Mouse (Mus musculus): ENCODE data around the gene Plcl1. TPM values are rescaled to one million over a fixed set of nuclear protein-coding genes. Genes with fewer than 3 reads are reported as not detected.
A peak's percentile ranks its signal among the peaks of the same experiment; 100 is the strongest.

The Plcl1 gene
- polyA plus RNA-seq, 2 experiments = 0.05 to 0.12 TPM

- no peak for ATAC-seq (ENCODE audit: insufficient read depth)
- Histone ChIP-seq H3K9me3 (ENCODE audit: control insufficient read depth, low read length) (no peaks in the 10 kb centered on the region), H3K27ac (no peak overlapping the region), H3K4me2 (ENCODE audit: low read depth) (no peak overlapping the region), H3K4me3 (ENCODE audit: insufficient read depth in 1 of 2, low read depth in 2 of 2, low read length in 2 of 2) (no peak overlapping the region), H3K4me1 (replicated peaks; ENCODE audit: control insufficient read depth in 2 of 2, insufficient read depth in 2 of 2, low read length in 1 of 2) (no peaks in the 10 kb centered on the region), H3K36me3 (replicated peaks; ENCODE audit: control insufficient read depth, insufficient read depth, low read depth) (no peaks in the 10 kb centered on the region), H3K27me3 (ENCODE audit: control insufficient read depth, insufficient read depth, low read length) (no peaks in the 10 kb centered on the region), H3K9ac (replicated peaks) (no peak overlapping the region)
- 56% methylated on average over 2 of the region's 2 CpGs for WGBS (ENCODE audit: insufficient replicate concordance)
- DNase-seq (ENCODE audit: low read depth in 3 of 3, low spot score in 3 of 3) = no peak
- TF ChIP-seq EP300 (IDR thresholded peaks at IDR 0.05; ENCODE audit: low read depth) = no peak
- TF ChIP-seq CTCF (IDR thresholded peaks at IDR 0.05; ENCODE audit: low read depth) = no peak
These were observed 25.2 kb upstream of the Plcl1 start for GRCm38 (mm10) chr1:55380527-55380926.

GRCm38 (mm10) chr1:55383114-55383773 lies 22.5 kb upstream of the Plcl1 start:
- no peaks in the 10 kb centered on the region for H3K9me3 ChIP-seq (ENCODE audit: control insufficient read depth, low read length)
- H3K4me1 ChIP-seq (replicated peaks; ENCODE audit: control insufficient read depth in 2 of 2, insufficient read depth in 2 of 2, low read length in 1 of 2) = no peaks in the 10 kb centered on the region
- no peak overlapping the region for H3K9ac ChIP-seq (replicated peaks)
- TF ChIP-seq EP300 (IDR thresholded peaks at IDR 0.05; ENCODE audit: low read depth) = no peak
- peak; percentile 86 for TF ChIP-seq CTCF (IDR thresholded peaks at IDR 0.05; ENCODE audit: low read depth)
- no peak overlapping the region for H3K4me3 ChIP-seq (ENCODE audit: insufficient read depth in 1 of 2, low read depth in 2 of 2, low read length in 2 of 2)
- H3K27me3 ChIP-seq (ENCODE audit: control insufficient read depth, insufficient read depth, low read length) = no peaks in the 10 kb centered on the region
- DNase-seq (ENCODE audit: low read depth in 3 of 3, low spot score in 3 of 3) = peak in 2 of 3 experiments; percentile 23 to 30
- ATAC-seq (ENCODE audit: insufficient read depth) = no peak
- H3K36me3 ChIP-seq (replicated peaks; ENCODE audit: control insufficient read depth, insufficient read depth, low read depth) = no peaks in the 10 kb centered on the region
- H3K4me2 ChIP-seq (ENCODE audit: low read depth) = no peak overlapping the region
- no peak overlapping the region for H3K27ac ChIP-seq
- WGBS (ENCODE audit: insufficient replicate concordance) = 18% methylated on average over 9 of the region's 9 CpGs

GRCm38 (mm10) chr1:55399891-55400290 lies 5.8 kb upstream of the Plcl1 start:
- H3K4me2 ChIP-seq (ENCODE audit: low read depth) = no peak overlapping the region
- 37% methylated on average over 5 of the region's 5 CpGs for WGBS (ENCODE audit: insufficient replicate concordance)
- no peak overlapping the region for H3K4me3 ChIP-seq (ENCODE audit: insufficient read depth in 1 of 2, low read depth in 2 of 2, low read length in 2 of 2)
- no peaks in the 10 kb centered on the region for H3K36me3 ChIP-seq (replicated peaks; ENCODE audit: control insufficient read depth, insufficient read depth, low read depth)
- no peak overlapping the region for H3K27ac ChIP-seq
- H3K27me3 ChIP-seq (ENCODE audit: control insufficient read depth, insufficient read depth, low read length) = peaks cover 4% of the 10 kb centered on the region
- no peaks in the 10 kb centered on the region for H3K9me3 ChIP-seq (ENCODE audit: control insufficient read depth, low read length)
- no peak for ATAC-seq (ENCODE audit: insufficient read depth)
- TF ChIP-seq EP300 (IDR thresholded peaks at IDR 0.05; ENCODE audit: low read depth) (no peak), CTCF (IDR thresholded peaks at IDR 0.05; ENCODE audit: low read depth) (no peak)
- no peak for DNase-seq (ENCODE audit: low read depth in 3 of 3, low spot score in 3 of 3)
- no peak overlapping the region for H3K9ac ChIP-seq (replicated peaks)
- H3K4me1 ChIP-seq (replicated peaks; ENCODE audit: control insufficient read depth in 2 of 2, insufficient read depth in 2 of 2, low read length in 1 of 2) = no peaks in the 10 kb centered on the region; a peak in 1 of 4 replicates

GRCm38 (mm10) chr1:55404439-55404838 lies 1.3 kb upstream of the Plcl1 start:
- Histone ChIP-seq H3K36me3 (replicated peaks; ENCODE audit: control insufficient read depth, insufficient read depth, low read depth) (no peaks in the 10 kb centered on the region), H3K27ac (no peak overlapping the region), H3K4me2 (ENCODE audit: low read depth) (no peak overlapping the region), H3K9ac (replicated peaks) (no peak overlapping the region), H3K4me3 (ENCODE audit: insufficient read depth in 1 of 2, low read depth in 2 of 2, low read length in 2 of 2) (no peak overlapping the region), H3K9me3 (ENCODE audit: control insufficient read depth, low read length) (no peaks in the 10 kb centered on the region), H3K27me3 (ENCODE audit: control insufficient read depth, insufficient read depth, low read length) (peaks cover 36% of the 10 kb centered on the region), H3K4me1 (replicated peaks; ENCODE audit: control insufficient read depth in 2 of 2, insufficient read depth in 2 of 2, low read length in 1 of 2) (no peaks in the 10 kb centered on the region; a peak in 1 of 4 replicates)
- DNase-seq (ENCODE audit: low read depth in 3 of 3, low spot score in 3 of 3) (peak; percentile 17 to 33 (median 26)), ATAC-seq (ENCODE audit: insufficient read depth) (no peak)
- TF ChIP-seq CTCF (IDR thresholded peaks at IDR 0.05; ENCODE audit: low read depth) = peak; percentile 55; the same call in 1 of the 2 replicates
- no peak for TF ChIP-seq EP300 (IDR thresholded peaks at IDR 0.05; ENCODE audit: low read depth)
- 1% methylated on average over 3 of the region's 3 CpGs for WGBS (ENCODE audit: insufficient replicate concordance)

- Histone ChIP-seq H3K27ac (no peak overlapping the region), H3K9ac (replicated peaks) (no peak overlapping the region), H3K36me3 (replicated peaks; ENCODE audit: control insufficient read depth, insufficient read depth, low read depth) (no peaks in the 10 kb centered on the region), H3K4me3 (ENCODE audit: insufficient read depth in 1 of 2, low read depth in 2 of 2, low read length in 2 of 2) (peak overlapping the region; percentile 31 to 48), H3K4me2 (ENCODE audit: low read depth) (peak overlapping the region; percentile 57), H3K27me3 (ENCODE audit: control insufficient read depth, insufficient read depth, low read length) (peaks cover 36% of the 10 kb centered on the region), H3K4me1 (replicated peaks; ENCODE audit: control insufficient read depth in 2 of 2, insufficient read depth in 2 of 2, low read length in 1 of 2) (no peaks in the 10 kb centered on the region; a peak in 1 of 4 replicates), H3K9me3 (ENCODE audit: control insufficient read depth, low read length) (no peaks in the 10 kb centered on the region)
- TF ChIP-seq CTCF (IDR thresholded peaks at IDR 0.05; ENCODE audit: low read depth) (no peak), EP300 (IDR thresholded peaks at IDR 0.05; ENCODE audit: low read depth) (no peak)
- under 1% methylated on average over 41 of the region's 42 CpGs for WGBS (ENCODE audit: insufficient replicate concordance)
- DNase-seq (ENCODE audit: low read depth in 3 of 3, low spot score in 3 of 3) (no peak), ATAC-seq (ENCODE audit: insufficient read depth) (peak; percentile 48; the same call in 1 of the 2 replicates)
These were observed 297 bp downstream of the Plcl1 start for GRCm38 (mm10) chr1:55406023-55406413.

Measured in liver, embryonic 14.5 days (tissue).